In the genomic region with DNA sequence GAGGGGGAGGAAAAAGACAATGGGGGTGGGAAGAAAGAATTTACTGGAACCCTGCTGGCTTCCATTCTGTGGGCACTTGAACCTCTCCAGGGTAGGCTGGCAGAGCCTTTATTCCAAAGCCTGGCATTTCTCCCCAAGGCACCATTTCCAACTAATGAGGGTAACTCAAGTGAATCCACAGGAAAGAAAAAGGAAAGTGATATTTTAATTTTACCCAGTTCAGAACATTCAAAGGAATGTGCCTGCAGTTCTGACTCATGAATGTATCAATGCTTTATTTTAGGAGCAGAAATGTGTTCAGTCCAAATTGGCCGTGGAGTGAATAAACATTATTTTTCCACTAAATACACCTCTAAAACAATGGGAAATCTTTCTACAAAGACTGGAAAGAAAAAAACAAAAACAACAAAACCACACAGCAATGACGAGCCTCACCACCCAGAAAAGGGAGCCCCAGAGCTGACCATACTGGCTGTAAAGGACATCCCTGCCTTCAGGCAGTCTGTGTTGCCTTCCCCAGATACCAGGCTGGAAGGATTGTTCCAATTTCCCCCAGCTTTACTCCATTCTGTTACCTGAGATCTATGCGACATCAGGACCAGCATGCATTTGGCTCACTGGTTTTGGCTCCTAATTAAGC, we compare ENCODE assay signal across 15 mouse cellular contexts.
DNase-seq lines count a peak whose midpoint lies in the region; ATAC-seq and TF ChIP-seq lines count a peak whose summit lies in the region.
"Had no signal": no experiment of that assay in that cellular context is flagged by ENCODE, and none has a peak within 500 bp of the region (broad histone marks: within the 10 kb centered on the region; RNA-seq: fewer than 3 reads in every experiment).

No protein-coding gene starts in this region.

- no peak for TF ChIP-seq CTCF in brain, embryonic 14.5 days (IDR thresholded peaks at IDR 0.05; ENCODE audit: borderline replicate concordance, extremely low read depth, insufficient read depth, insufficient read length)

- H3K4me2 ChIP-seq in hindbrain, embryonic 15.5 days, result no peak overlapping the region
- H3K4me2 ChIP-seq in hindbrain, embryonic 11.5 days (replicated peaks; ENCODE audit: low read depth, low read length), result no peak overlapping the region
- H3K4me2 ChIP-seq in midbrain, embryonic 13.5 days (replicated peaks), result no peak overlapping the region
- H3K4me2 ChIP-seq: embryonic facial prominence, embryonic 13.5 days; liver, embryonic 11.5 days; neural tube, embryonic 12.5 days had no signal

- TF ChIP-seq POLR2A in brain, embryonic 14.5 days (IDR thresholded peaks at IDR 0.05; ENCODE audit: borderline replicate concordance, extremely low read depth, insufficient read depth, insufficient read length, poor library complexity, severe bottlenecking), result no peak

- no peak for DNase-seq in hindbrain, embryonic 11.5 days (ENCODE audit: low spot score)
- peak; percentile 85 for DNase-seq in Muller cell, postnatal 12 days (ENCODE audit: inconsistent ontology term)
- peak; percentile 43 for DNase-seq in brain, embryonic 14.5 days (ENCODE audit: low read depth)
- no peak for DNase-seq in ovary, postnatal 10 days (ENCODE audit: low spot score)
- DNase-seq in ovary, postnatal 14 days (ENCODE audit: low spot score), result no peak
- DNase-seq: cerebellum, postnatal 14 days; heart, postnatal 10 days; kidney, adult 18-20 months; lung, postnatal 4 days; thymus, postnatal 14 days had no signal

- no peaks in the 10 kb centered on the region for H3K36me3 ChIP-seq in hindbrain, embryonic 15.5 days
- H3K36me3 ChIP-seq in hindbrain, embryonic 11.5 days (ENCODE audit: control insufficient read depth, insufficient read depth, low read length), result no peaks in the 10 kb centered on the region
- H3K36me3 ChIP-seq in midbrain, embryonic 13.5 days, result no peaks in the 10 kb centered on the region
- H3K36me3 ChIP-seq: embryonic facial prominence, embryonic 13.5 days; neural tube, embryonic 12.5 days had no signal

- H3K27me3 ChIP-seq in hindbrain, embryonic 15.5 days, result no peaks in the 10 kb centered on the region
- H3K27me3 ChIP-seq in hindbrain, embryonic 11.5 days (ENCODE audit: control insufficient read depth, insufficient read depth, low read length), result no peaks in the 10 kb centered on the region
- no peaks in the 10 kb centered on the region for H3K27me3 ChIP-seq in midbrain, embryonic 13.5 days
- H3K27me3 ChIP-seq: embryonic facial prominence, embryonic 13.5 days; neural tube, embryonic 12.5 days had no signal

- H3K4me1 ChIP-seq in hindbrain, embryonic 15.5 days (replicated peaks), result peaks cover 6% of the 10 kb centered on the region; the same call in 1 of the 2 replicates
- no peaks in the 10 kb centered on the region for H3K4me1 ChIP-seq in hindbrain, embryonic 11.5 days (replicated peaks; ENCODE audit: control insufficient read depth, insufficient read depth, low read length)
- H3K4me1 ChIP-seq in midbrain, embryonic 13.5 days (replicated peaks), result peaks cover 6% of the 10 kb centered on the region
- H3K4me1 ChIP-seq: neural tube, embryonic 12.5 days had no signal

- no peak overlapping the region for H3K4me3 ChIP-seq in hindbrain, embryonic 15.5 days
- no peak overlapping the region for H3K4me3 ChIP-seq in hindbrain, embryonic 11.5 days (ENCODE audit: low read depth, low read length)
- no peak overlapping the region for H3K4me3 ChIP-seq in midbrain, embryonic 13.5 days (replicated peaks)
- H3K4me3 ChIP-seq: embryonic facial prominence, embryonic 13.5 days; neural tube, embryonic 12.5 days had no signal

- peak; percentile 74 for ATAC-seq in hindbrain, embryonic 15.5 days (ENCODE audit: low FRiP score, low read depth)
- no peak for ATAC-seq in hindbrain, embryonic 11.5 days (ENCODE audit: low FRiP score)
- 0 out of 2 replicates have a peak, but pooled peaks have one; percentile 55 for ATAC-seq in midbrain, embryonic 13.5 days

- no peak overlapping the region for H3K9ac ChIP-seq in hindbrain, embryonic 15.5 days
- no peak overlapping the region for H3K9ac ChIP-seq in hindbrain, embryonic 11.5 days (ENCODE audit: low read depth, low read length)
- H3K9ac ChIP-seq in midbrain, embryonic 13.5 days (replicated peaks), result no peak overlapping the region
- H3K9ac ChIP-seq: embryonic facial prominence, embryonic 13.5 days; neural tube, embryonic 12.5 days had no signal

- peak overlapping the region; percentile 51 for H3K27ac ChIP-seq in hindbrain, embryonic 15.5 days (replicated peaks)
- no peak overlapping the region for H3K27ac ChIP-seq in hindbrain, embryonic 11.5 days (ENCODE audit: low read depth, low read length)
- H3K27ac ChIP-seq in midbrain, embryonic 13.5 days, result no peak overlapping the region
- H3K27ac ChIP-seq: embryonic facial prominence, embryonic 13.5 days; neural tube, embryonic 12.5 days had no signal

- no peaks in the 10 kb centered on the region for H3K9me3 ChIP-seq in hindbrain, embryonic 15.5 days
- no peaks in the 10 kb centered on the region for H3K9me3 ChIP-seq in hindbrain, embryonic 11.5 days (ENCODE audit: control insufficient read depth, low read length)
- H3K9me3 ChIP-seq in midbrain, embryonic 13.5 days, result no peaks in the 10 kb centered on the region
- H3K9me3 ChIP-seq: embryonic facial prominence, embryonic 13.5 days; neural tube, embryonic 12.5 days had no signal

- 47% methylated on average over 3 of the region's 3 CpGs for WGBS in hindbrain, embryonic 15.5 days
- 77% methylated on average over 3 of the region's 3 CpGs for WGBS in hindbrain, embryonic 11.5 days
- WGBS in midbrain, embryonic 13.5 days, result 53% methylated on average over 3 of the region's 3 CpGs

Comparison
In these comparisons a context has a peak if more than half of its experiments do, and no peak if none do; other contexts are left out.
1. DNase-seq: peak in Muller cell, postnatal 12 days (single experiment) and brain, embryonic 14.5 days (single experiment); none in hindbrain, embryonic 11.5 days (single experiment), ovary, postnatal 10 days (single experiment) and ovary, postnatal 14 days (single experiment).